Mouse (Mus musculus): Measurements from ENCODE around the gene Zranb3. TPM values are rescaled to one million over a fixed set of nuclear protein-coding genes. Genes with fewer than 3 reads are reported as not detected.
"Not testable (repeated sequence)": the region's sequence is repeated elsewhere in the genome, so short reads cannot be mapped to it uniquely, and the experiment has no call there.

Zranb3 gene
- total RNA-seq, 2 experiments from 2014 or later, result 6.9 to 7.0 TPM

- DNase-seq (ENCODE audit: low spot score in 2 of 2), result peak; percentile 40 to 59
Observed at GRCm38 (mm10) chr1:127989876-127990731, 112.7 kb downstream of the Zranb3 start.

DNA sequence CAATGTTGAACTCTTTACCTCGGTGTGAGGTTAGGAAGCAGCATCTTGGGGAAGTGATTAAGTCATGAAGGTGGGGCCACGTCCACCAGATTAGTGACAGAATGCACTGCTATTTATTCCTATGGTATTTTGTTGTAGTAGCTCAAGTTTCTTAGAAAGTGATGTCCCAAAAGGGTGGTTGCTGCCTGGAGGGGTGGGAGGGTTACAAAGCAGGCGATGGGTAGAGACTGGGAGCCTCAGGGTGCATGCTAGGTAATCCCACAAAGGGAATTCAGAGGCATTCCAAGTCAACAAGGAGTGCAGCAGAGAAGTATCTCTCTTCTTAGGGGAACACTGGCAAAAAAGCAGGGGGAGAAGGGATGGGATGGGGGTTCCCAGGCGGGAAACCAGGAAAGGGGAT lies 113.5 kb downstream of the Zranb3 start:
- no peak for DNase-seq (ENCODE audit: low spot score in 2 of 2)

DNA sequence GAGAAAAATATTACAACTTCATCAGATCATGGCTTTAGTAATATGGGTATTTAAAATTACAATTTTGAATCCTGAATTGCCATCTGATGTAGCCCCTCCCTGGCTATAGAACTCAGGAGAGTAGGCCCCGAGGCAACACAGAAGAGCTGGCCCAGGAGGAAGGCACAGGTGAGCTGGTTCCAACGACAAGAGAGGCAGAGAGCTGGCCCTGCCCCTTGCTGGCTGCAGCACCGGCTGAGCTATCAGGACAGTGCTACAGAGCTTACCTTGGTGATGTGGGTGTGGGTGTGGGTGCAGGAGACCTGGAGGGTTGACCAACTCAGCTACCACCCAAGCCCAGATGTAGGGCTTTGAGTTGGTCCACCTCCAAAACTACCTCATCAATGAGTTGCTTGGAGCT lies 114.6 kb downstream of the Zranb3 start:
- no peak for DNase-seq (ENCODE audit: low spot score in 2 of 2)

DNA sequence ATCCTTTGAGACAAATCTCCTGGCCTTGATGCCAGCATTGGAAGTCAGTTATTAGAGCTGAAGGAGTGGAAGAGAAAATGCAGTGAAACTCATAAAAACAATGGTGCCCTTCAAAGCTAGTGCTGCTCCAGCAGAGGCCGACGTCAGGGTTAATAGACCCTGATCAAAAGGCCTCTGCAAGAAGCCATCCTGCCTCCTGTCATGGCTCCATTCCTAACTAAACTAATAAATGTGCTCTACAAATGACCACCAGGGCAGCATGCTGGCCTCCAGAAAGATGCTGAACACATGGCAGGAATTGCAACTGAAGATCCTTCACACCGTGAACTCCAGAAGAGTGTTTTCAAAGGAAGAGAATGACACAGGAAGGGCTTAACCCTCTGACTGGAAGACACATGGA lies 117.5 kb downstream of the Zranb3 start:
- no peak for DNase-seq (ENCODE audit: low spot score in 2 of 2)

DNA sequence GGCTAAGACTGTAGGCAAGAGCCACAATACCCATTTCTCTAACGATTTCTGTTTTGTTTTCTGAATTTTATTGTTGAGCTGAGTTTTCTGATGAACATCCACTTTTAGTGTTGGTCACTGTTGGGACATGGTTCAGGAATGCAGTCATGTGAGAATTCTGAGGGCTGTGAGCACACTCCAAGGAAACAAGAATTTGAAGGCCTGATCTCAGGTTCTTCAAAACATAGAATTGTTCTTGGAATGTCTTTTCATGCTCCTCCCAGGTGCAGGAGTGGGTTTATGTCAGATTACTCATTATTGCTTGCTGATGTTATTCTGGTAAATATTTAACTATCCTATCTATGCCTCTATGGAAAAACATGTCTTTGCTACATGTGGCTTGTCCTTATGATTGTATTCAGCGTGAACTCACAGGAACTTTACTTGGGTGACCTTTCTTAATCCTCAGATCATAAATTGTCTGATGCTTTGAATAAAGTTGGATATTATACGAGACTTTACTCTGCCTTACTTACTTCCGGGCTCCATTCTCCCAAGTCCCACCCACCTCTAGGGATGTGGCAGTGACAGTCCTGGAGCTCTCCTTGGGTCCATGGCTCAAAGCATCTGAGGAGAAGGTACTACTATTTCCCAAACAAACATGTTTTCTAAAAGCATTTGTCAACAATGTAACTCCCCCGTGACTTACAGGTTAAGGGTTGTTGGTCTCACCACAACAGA lies 119.4 kb downstream of the Zranb3 start:
- DNase-seq (ENCODE audit: low spot score in 2 of 2), result no peak

GRCm38 (mm10) chr1:127982268-127982667 lies 120.6 kb downstream of the Zranb3 start:
- no peak for DNase-seq (ENCODE audit: low spot score in 2 of 2)

DNA sequence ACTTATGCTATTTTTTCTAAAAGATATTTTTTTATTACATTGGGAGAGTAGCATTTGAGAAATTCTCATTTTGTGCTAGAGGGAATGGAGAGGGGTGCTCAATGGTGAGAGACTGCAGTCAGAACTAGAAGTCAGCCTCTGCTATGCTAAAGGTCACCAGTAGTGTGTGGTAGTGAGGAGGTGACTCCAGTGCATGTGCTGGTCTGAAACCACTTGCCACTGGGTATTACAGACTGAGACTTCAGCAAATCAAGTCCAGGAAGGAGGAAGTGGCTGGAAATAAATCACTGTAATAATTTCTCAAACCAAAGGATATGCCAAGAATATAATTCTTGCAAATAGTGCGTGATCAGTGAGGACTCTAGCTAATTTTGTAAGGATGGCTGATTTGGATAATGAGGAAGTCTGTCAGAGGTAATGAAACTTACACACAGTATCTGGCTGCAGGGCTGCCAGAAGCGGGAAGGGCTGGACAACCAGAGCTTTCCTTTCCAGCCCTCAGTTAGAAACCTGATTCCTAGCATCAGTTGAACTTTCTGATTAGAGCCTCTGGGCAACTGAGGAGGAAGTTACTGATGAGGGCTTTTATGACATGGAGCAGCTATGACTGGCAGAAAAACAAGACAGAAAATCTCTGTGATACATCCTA lies 121.8 kb downstream of the Zranb3 start:
- no peak for DNase-seq (ENCODE audit: low spot score in 2 of 2)

DNA sequence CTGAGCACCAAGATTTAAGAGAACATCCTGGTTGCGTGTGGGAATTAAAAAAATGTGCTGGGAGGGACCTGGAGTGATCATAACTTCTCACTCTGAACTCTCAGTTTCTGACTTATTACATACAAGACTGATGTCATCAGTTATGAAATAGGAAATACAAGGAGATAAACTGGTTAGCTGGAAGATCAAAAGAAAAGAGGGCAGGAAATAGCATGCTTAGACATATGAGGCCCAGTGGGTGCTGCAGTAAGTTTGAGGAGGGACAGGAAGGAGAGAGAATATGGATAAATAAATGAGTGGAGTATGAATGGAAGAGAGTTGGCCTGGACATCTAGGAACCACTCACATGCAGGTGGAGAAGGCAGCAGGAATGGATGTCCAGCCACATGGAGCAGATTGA lies 124.7 kb downstream of the Zranb3 start:
- no peak for DNase-seq (ENCODE audit: low spot score in 2 of 2)

GRCm38 (mm10) chr1:127976106-127976505 lies 126.7 kb downstream of the Zranb3 start:
- DNase-seq (ENCODE audit: low spot score in 2 of 2), result no peak

GRCm38 (mm10) chr1:127975676-127976075 lies 127.2 kb downstream of the Zranb3 start:
- peak in 1 of 2 experiments; percentile 62 for DNase-seq (ENCODE audit: low spot score in 2 of 2)

- no peak for DNase-seq (ENCODE audit: low spot score in 2 of 2)
Observed at GRCm38 (mm10) chr1:127974082-127974481, 128.8 kb downstream of the Zranb3 start.

DNA sequence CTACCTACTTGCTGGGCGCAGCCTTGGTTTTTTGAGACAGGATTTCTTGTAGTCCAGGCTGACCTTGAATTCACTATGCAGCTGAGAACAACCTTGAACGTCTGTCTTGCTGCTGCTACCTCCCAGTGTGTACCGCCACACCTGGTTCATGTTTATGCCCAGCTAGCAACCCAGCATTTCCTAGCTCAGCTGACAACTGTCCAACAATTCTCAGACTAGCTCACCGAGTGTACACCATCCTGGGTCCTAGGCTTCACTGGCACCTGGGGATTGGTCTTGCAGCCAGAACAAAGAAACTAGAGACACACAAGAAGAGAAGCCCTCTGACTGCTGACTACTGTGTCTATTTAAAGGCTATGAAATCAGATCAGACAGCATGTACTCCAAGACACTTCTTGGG lies 132.0 kb downstream of the Zranb3 start:
- no peak for DNase-seq (ENCODE audit: low spot score in 2 of 2)

GRCm38 (mm10) chr1:127963326-127963725 lies 139.5 kb downstream of the Zranb3 start:
- DNase-seq (ENCODE audit: low spot score in 2 of 2), result no peak

DNA sequence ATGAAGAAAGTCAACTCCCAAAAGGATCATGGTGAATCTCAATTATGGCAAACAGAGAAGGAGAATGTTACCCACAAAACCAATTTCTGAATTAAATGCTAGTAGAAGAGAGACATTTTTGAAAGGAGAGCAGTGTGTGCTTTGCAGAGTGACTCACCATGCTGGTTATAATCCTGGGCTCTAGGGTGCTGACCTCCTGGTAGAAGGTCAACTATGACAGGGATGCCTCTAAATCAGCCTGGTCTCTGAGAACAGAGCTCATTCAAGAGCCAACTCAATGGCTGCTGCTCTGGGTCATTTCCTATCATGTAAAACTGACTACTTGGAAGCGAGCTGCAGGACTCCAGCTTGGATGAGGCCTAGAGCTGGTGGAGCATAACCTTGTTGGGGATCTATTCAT lies 141.7 kb downstream of the Zranb3 start:
- no peak for DNase-seq (ENCODE audit: low spot score in 2 of 2)

DNA sequence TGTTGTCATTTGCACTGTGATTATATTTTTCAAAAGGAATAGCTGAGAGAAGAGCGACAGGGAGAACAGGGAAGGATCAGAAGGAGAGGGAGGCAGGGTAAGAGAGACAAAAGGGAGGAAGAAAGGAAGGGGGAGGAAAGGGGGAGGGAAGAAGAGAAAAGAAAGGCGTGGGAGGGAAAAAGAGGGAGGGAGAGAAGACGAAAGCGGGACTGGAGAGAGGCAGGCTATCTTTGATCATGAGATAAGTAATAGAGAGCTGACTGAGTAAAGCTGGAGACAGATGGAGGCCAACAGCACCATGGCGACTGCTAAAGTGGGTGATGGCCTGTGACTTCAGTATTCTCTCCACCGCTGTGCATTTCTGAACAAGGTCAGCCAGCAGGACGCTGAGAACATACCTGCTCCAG lies 143.5 kb downstream of the Zranb3 start:
- DNase-seq (ENCODE audit: low spot score in 2 of 2), result no peak

GRCm38 (mm10) chr1:127958801-127959200 lies 144.0 kb downstream of the Zranb3 start:
- DNase-seq (ENCODE audit: low spot score in 2 of 2), result no peak

DNA sequence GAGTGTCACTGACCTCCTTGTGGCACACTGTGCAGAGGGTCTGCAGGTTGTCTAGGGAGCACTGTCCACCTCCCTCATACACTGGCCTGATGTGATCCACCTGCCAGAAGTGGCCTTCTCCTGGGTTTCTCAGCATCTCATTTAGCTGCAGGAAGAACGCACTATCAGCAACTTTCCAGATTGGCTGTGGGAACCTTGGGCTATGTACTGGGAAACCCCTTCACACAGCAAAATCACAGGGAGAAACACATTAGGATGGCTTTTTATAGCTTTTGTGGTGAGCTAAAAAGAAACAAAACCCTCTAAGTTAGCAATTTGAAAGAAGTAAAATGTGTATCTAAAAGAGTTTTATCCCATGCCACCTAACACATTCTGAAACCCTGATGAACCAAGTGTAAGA lies 146.3 kb downstream of the Zranb3 start:
- DNase-seq (ENCODE audit: low spot score in 2 of 2), result no peak

- DNase-seq (ENCODE audit: low spot score in 2 of 2), result peak in 1 of 2 experiments; percentile 66
Observed at GRCm38 (mm10) chr1:127954800-127955199, 148.0 kb downstream of the Zranb3 start.

- DNase-seq (ENCODE audit: low spot score in 2 of 2), result not testable (repeated sequence)
Observed at GRCm38 (mm10) chr1:127954198-127954597, 148.6 kb downstream of the Zranb3 start.

- DNase-seq (ENCODE audit: low spot score in 2 of 2), result no peak
Observed at GRCm38 (mm10) chr1:127952276-127952675, 150.6 kb downstream of the Zranb3 start.

GRCm38 (mm10) chr1:127948748-127949147 lies 154.1 kb downstream of the Zranb3 start:
- DNase-seq (ENCODE audit: low spot score in 2 of 2), result no peak

Measured in layer of hippocampus, adult 18-20 months (tissue).